Mouse (Mus musculus): ENCODE measurements around the gene Olfr270. TPM values are rescaled to one million over a fixed set of nuclear protein-coding genes. Genes with fewer than 3 reads are reported as not detected.

The Olfr270 gene
- polyA plus RNA-seq, 1 experiment = not detected

DNA sequence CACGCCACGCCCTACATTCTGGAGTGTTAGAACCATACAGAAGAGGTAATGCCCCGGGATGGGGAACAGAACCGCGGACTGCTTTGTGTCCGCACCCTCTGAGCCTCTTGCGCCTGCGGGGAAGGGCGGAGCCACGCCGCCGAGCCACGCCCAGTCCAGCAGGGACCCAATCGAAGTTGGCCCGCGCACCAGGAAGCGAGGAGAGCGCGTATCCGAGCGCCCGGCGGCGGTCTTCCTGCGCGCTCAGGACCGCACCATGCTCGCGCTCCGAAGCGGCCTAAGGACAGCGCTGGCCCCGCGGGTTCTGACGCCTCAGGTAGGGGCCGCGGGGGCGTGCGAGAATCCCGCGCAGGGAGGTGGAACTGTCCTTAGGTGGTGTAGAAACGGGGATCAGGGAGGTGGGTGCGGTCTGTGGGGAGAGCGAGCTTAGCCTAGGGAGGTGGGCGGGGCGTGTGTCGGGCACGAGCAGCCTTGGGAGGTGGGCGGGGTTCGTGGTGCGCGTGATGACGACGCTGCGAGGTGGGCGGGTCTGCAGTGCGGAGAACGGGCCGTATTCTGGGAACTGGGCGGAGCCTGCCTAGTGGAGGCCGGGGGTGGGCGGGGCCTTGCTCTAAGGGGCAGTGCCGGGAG lies 47.5 kb downstream of the Olfr270 start, which contains the start of gene Nipsnap3b:
Gene Nipsnap3b, plus strand, starts transcription at position 149 of the 630 bp plus-strand sequence.
- H3K27me3 ChIP-seq (ENCODE audit: control insufficient read depth, insufficient read depth, low read length) = no peaks in the 10 kb centered on the region
- TF ChIP-seq CTCF (IDR thresholded peaks at IDR 0.05; ENCODE audit: control insufficient read depth, insufficient read depth, insufficient replicate concordance, low read depth, low read length) (no peak), POLR2A (IDR thresholded peaks at IDR 0.05; ENCODE audit: control insufficient read depth, low read depth, low read length) (0 out of 2 replicates have a peak, but pooled peaks have one; percentile 20)
- peak within 1 kb of the TSS; percentile 77 for H3K27ac ChIP-seq (ENCODE audit: control insufficient read depth, insufficient read depth, low read depth, low read length)
- peaks cover 5% of the 10 kb centered on the region for H3K4me1 ChIP-seq (ENCODE audit: control insufficient read depth, insufficient read depth, low read length)
- no peaks in the 10 kb centered on the region for H3K36me3 ChIP-seq (ENCODE audit: control insufficient read depth, insufficient read depth, low read length)
- H3K4me3 ChIP-seq (ENCODE audit: control insufficient read depth, low read depth, low read length) = peak within 1 kb of the TSS; percentile 90

DNA sequence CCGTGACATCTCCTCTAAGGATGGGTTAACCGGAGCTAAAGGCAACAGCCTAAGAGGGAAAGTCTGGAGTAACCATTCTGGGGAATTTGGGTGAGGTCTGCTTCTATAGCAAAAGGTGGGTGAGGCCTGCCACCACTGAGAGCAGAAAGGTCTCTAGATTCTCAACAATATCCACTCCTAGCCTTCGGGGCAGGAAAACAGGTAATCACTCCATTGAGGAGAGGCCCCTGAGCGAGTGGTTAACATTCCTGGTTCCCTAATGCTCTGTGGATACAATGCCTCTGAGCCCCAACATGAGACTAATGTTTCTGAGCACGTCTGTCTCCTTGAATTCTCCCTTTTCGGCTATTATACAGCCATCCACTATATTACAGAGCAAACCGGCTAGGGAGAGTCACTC lies 50.1 kb downstream of the Olfr270 start:
- TF ChIP-seq POLR2A (IDR thresholded peaks at IDR 0.05; ENCODE audit: control insufficient read depth, low read depth, low read length) (no peak), CTCF (IDR thresholded peaks at IDR 0.05; ENCODE audit: control insufficient read depth, insufficient read depth, insufficient replicate concordance, low read depth, low read length) (no peak)
- Histone ChIP-seq H3K4me3 (ENCODE audit: control insufficient read depth, low read depth, low read length) (no peak overlapping the region), H3K27ac (ENCODE audit: control insufficient read depth, insufficient read depth, low read depth, low read length) (no peak overlapping the region), H3K27me3 (ENCODE audit: control insufficient read depth, insufficient read depth, low read length) (no peaks in the 10 kb centered on the region), H3K36me3 (ENCODE audit: control insufficient read depth, insufficient read depth, low read length) (no peaks in the 10 kb centered on the region), H3K4me1 (ENCODE audit: control insufficient read depth, insufficient read depth, low read length) (peaks cover 5% of the 10 kb centered on the region)

DNA sequence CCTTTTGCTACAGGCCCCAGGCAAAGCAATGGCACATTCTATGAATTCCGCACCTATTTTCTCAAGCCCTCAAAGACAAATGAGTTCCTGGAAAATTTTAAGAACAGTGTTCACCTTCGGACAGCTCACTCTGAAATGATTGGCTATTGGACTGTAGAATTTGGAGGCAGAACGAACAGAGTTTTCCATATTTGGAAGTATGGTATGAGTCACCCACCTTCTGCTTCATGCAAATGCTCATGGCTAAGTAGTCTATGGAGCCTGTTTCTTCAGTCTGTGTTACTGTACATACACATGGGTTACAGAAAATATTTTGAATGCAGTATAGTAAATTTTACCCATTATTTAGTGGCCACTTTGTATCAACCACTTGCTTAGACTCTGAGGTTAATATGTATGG lies 50.7 kb downstream of the Olfr270 start:
- Histone ChIP-seq H3K4me3 (ENCODE audit: control insufficient read depth, low read depth, low read length) (no peak overlapping the region), H3K36me3 (ENCODE audit: control insufficient read depth, insufficient read depth, low read length) (no peaks in the 10 kb centered on the region), H3K27ac (ENCODE audit: control insufficient read depth, insufficient read depth, low read depth, low read length) (no peak overlapping the region), H3K4me1 (ENCODE audit: control insufficient read depth, insufficient read depth, low read length) (peaks cover 5% of the 10 kb centered on the region), H3K27me3 (ENCODE audit: control insufficient read depth, insufficient read depth, low read length) (no peaks in the 10 kb centered on the region)
- TF ChIP-seq POLR2A (IDR thresholded peaks at IDR 0.05; ENCODE audit: control insufficient read depth, low read depth, low read length) (no peak), CTCF (IDR thresholded peaks at IDR 0.05; ENCODE audit: control insufficient read depth, insufficient read depth, insufficient replicate concordance, low read depth, low read length) (no peak)

DNA sequence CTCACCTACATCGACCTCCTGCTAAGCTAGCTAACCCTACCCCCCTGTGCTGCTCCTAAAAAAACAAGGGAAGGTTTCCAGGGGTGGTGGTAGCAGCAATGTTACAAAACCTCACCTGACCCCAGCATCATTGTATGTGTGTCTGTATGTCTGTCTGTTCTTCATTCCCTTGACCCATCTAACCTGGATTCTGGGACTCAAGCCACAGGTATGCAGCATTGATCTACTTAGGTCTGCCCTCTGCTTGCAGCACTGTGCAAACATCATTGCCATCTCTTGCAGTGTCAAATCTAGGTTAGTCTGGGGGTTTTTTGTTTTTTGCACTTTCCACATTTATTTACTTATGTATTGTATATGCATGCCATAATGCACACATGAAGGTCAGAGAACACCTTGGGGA lies 54.0 kb downstream of the Olfr270 start:
- Histone ChIP-seq H3K36me3 (ENCODE audit: control insufficient read depth, insufficient read depth, low read length) (no peaks in the 10 kb centered on the region), H3K4me3 (ENCODE audit: control insufficient read depth, low read depth, low read length) (no peak overlapping the region), H3K27me3 (ENCODE audit: control insufficient read depth, insufficient read depth, low read length) (no peaks in the 10 kb centered on the region), H3K4me1 (ENCODE audit: control insufficient read depth, insufficient read depth, low read length) (no peaks in the 10 kb centered on the region), H3K27ac (ENCODE audit: control insufficient read depth, insufficient read depth, low read depth, low read length) (no peak overlapping the region)
- TF ChIP-seq CTCF (IDR thresholded peaks at IDR 0.05; ENCODE audit: control insufficient read depth, insufficient read depth, insufficient replicate concordance, low read depth, low read length) (no peak), POLR2A (IDR thresholded peaks at IDR 0.05; ENCODE audit: control insufficient read depth, low read depth, low read length) (no peak)

Other genes with a start within 250 kb of the Olfr270 start
- 1.5 and 2.0 TPM in 2 replicates for gene Olfr275, start 149.9 kb upstream of the Olfr270 start, polyA plus RNA-seq (2012; rRNA removed)
- gene Olfr273, start 105.3 kb upstream of the Olfr270 start, polyA plus RNA-seq (2012; rRNA removed) = not detected in 2 replicates
- gene Olfr272, start 45.4 kb upstream of the Olfr270 start, polyA plus RNA-seq (2012; rRNA removed) = not detected in 2 replicates
- 107 and 121 TPM in 2 replicates for gene Nipsnap3a, start 24.7 kb downstream of the Olfr270 start, polyA plus RNA-seq (2012; rRNA removed)
- 5.4 and 6.5 TPM in 2 replicates for gene Nipsnap3b, start 47.3 kb downstream of the Olfr270 start, polyA plus RNA-seq (2012; rRNA removed)
- gene Abca1, start 195.3 kb downstream of the Olfr270 start, polyA plus RNA-seq (2012; rRNA removed) = 5.0 and 9.8 TPM in 2 replicates